Mouse (Mus musculus): Measurements from ENCODE around the gene Smoc2. TPM values are rescaled to one million over a fixed set of nuclear protein-coding genes. Genes with fewer than 3 reads are reported as not detected.
A peak's percentile ranks its signal among the peaks of the same experiment; 100 is the strongest.

The Smoc2 gene
- polyA plus RNA-seq, 1 experiment from 2014 or later: 4.2 TPM

DNA sequence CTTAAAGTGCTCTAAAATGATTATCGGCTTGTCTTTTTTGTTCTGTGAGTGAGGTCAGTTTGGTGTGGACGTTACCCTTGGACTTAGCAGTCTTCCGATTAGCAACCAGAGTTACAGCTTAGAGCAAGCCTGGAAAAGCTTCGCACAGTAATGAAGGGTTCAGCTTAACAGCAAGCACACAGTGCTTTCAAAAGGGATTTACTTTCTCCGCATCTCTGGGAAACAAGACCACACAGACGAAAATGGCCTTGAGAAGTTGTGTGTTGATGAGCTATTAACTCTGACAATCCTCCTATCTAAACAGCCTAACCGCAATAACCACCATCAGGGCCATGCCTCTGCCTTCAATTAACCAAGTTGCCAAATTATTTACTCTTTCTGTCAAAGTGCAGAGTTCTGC is 46.9 kb downstream of the Smoc2 start:
- no peaks in the 10 kb centered on the region for H3K9me3 ChIP-seq
- H3K4me2 ChIP-seq: no peak overlapping the region
- no peaks in the 10 kb centered on the region for H3K36me3 ChIP-seq
- WGBS: 84% methylated on average over 7 of the region's 7 CpGs
- H3K9ac ChIP-seq: no peak overlapping the region
- no peaks in the 10 kb centered on the region for H3K4me1 ChIP-seq (replicated peaks)
- H3K27ac ChIP-seq (replicated peaks): no peak overlapping the region
- ATAC-seq (ENCODE audit: low FRiP score, low read depth): no peak
- H3K4me3 ChIP-seq: no peak overlapping the region
- H3K27me3 ChIP-seq: no peaks in the 10 kb centered on the region

- 47% methylated on average over 9 of the region's 9 CpGs for WGBS
- Histone ChIP-seq H3K9me3 (no peaks in the 10 kb centered on the region), H3K4me2 (no peak overlapping the region), H3K4me1 (replicated peaks) (no peaks in the 10 kb centered on the region), H3K27me3 (no peaks in the 10 kb centered on the region), H3K27ac (replicated peaks) (no peak overlapping the region), H3K9ac (no peak overlapping the region), H3K4me3 (no peak overlapping the region), H3K36me3 (no peaks in the 10 kb centered on the region)
- ATAC-seq (ENCODE audit: low FRiP score, low read depth): no peak
These were observed 48.7 kb downstream of the Smoc2 start for GRCm38 (mm10) chr17:14328037-14328436.

DNA sequence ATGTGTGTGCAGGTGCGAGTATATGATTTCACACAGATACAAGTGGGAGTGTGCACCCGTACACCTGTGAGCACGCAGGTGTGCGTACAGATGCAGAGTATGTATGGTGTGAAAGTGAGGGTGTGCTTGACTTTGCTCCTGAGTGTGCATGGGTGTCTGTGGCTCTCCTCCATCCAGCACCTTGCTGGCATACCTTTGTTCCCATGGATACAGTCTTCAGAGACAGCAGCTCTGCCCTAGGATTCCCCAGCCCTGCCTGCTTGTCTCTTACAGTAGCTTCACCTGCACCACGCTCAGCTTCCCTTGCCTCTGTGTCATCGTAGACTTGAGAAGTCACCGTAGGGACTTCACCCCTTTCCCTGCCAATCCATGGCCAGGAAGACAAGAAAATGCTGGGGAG is 51.2 kb downstream of the Smoc2 start:
- H3K4me1 ChIP-seq (replicated peaks): no peaks in the 10 kb centered on the region
- peak; percentile 30; the same call in 1 of the 2 replicates for ATAC-seq (ENCODE audit: low FRiP score, low read depth)
- H3K36me3 ChIP-seq: no peaks in the 10 kb centered on the region
- no peak overlapping the region for H3K9ac ChIP-seq
- no peak overlapping the region for H3K27ac ChIP-seq (replicated peaks)
- H3K4me2 ChIP-seq: no peak overlapping the region
- no peaks in the 10 kb centered on the region for H3K9me3 ChIP-seq
- H3K4me3 ChIP-seq: no peak overlapping the region
- 93% methylated on average over 7 of the region's 7 CpGs for WGBS
- H3K27me3 ChIP-seq: no peaks in the 10 kb centered on the region

DNA sequence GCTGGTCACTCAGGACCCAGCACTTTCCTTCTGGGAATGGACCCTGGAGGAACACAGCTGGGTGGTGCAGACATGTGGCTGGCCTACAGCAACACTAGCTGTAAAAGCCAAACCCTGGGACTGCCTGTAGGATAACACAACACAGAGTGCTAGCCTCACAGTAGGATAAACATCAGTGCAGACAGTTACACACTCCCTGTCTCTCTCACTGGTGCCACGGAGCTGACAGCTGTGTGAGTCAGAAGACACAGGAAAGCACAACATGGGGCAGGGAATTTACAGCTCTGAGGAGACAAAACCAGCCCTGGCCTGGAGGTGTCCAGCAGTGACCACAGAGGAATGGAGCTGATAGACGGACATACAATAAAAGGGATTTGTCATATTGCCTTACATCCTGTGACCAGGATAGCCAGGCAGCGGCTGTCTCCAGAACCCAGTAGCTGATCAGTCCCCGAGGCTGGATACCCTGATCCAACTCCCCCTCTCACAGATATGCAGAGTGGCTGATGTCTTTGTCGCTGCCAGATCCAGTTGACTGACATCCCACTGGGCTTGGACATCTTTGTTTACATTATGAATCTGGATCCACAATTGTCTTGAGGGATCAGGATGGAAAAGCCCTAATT is 60.7 kb downstream of the Smoc2 start:
- Histone ChIP-seq H3K36me3 (no peaks in the 10 kb centered on the region), H3K9ac (no peak overlapping the region), H3K4me1 (replicated peaks) (0 out of 2 replicates have a peak, but pooled peaks cover 4% of the 10 kb centered on the region), H3K4me2 (no peak overlapping the region), H3K4me3 (no peak overlapping the region), H3K27ac (replicated peaks) (no peak overlapping the region), H3K9me3 (no peaks in the 10 kb centered on the region), H3K27me3 (no peaks in the 10 kb centered on the region)
- WGBS: 37% methylated on average over 5 of the region's 5 CpGs
- peak; percentile 19; the same call in 1 of the 2 replicates for ATAC-seq (ENCODE audit: low FRiP score, low read depth)

- no peak overlapping the region for H3K27ac ChIP-seq (replicated peaks)
- no peaks in the 10 kb centered on the region for H3K27me3 ChIP-seq
- no peak overlapping the region for H3K4me3 ChIP-seq
- 0 out of 2 replicates have a peak, but pooled peaks cover 4% of the 10 kb centered on the region for H3K4me1 ChIP-seq (replicated peaks)
- H3K36me3 ChIP-seq: no peaks in the 10 kb centered on the region
- 80% methylated on average over 2 of the region's 2 CpGs for WGBS
- no peak overlapping the region for H3K9ac ChIP-seq
- no peak for ATAC-seq (ENCODE audit: low FRiP score, low read depth)
- no peak overlapping the region for H3K4me2 ChIP-seq
- no peaks in the 10 kb centered on the region for H3K9me3 ChIP-seq
These were observed 61.4 kb downstream of the Smoc2 start for GRCm38 (mm10) chr17:14340736-14341135.

DNA sequence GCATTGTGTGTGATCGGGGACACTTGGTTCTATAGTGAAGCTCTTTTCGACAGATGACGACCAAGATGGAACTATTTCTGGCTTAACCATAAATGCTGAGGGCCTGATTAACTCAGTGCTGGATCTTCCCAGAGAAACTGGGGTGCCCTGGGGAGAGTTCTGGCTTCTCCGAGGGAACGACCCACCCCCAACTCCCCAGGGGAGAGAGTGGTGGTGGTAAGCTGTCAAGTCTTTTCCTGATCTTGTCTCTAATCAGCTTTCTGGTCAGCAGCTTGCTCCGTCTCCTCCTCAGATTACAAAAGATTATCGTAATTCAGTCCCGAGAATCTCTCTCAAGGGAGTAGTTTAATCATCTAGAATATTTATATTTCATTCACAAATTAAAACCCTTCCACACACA is 63.2 kb downstream of the Smoc2 start:
- H3K4me1 ChIP-seq (replicated peaks): 0 out of 2 replicates have a peak, but pooled peaks cover 4% of the 10 kb centered on the region
- H3K9me3 ChIP-seq: no peaks in the 10 kb centered on the region
- 59% methylated on average over 8 of the region's 8 CpGs for WGBS
- no peak overlapping the region for H3K27ac ChIP-seq (replicated peaks)
- H3K36me3 ChIP-seq: no peaks in the 10 kb centered on the region
- H3K4me2 ChIP-seq: no peak overlapping the region
- no peak overlapping the region for H3K4me3 ChIP-seq
- ATAC-seq (ENCODE audit: low FRiP score, low read depth): no peak
- H3K27me3 ChIP-seq: no peaks in the 10 kb centered on the region
- H3K9ac ChIP-seq: no peak overlapping the region

DNA sequence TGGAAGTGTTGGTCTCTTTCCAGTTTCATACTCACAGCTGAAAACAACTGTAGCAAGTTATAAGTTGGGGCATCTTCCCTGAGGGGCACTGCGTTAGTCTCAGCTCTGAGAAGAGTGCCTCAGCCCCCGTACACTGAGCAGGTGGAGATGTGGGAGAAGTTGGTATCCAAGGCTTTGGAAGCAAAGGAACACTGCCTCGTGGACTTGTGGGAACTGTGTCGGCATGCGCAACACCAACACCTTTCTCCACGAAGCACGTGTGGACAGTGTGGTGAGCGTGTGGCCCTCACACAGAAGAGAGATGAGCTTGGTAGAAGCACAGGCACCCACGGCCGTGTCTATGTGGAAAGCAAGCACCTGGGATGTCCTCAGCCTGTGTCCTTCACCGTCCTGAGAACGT is 64.1 kb downstream of the Smoc2 start:
- 91% methylated on average over 12 of the region's 12 CpGs for WGBS
- Histone ChIP-seq H3K4me3 (no peak overlapping the region), H3K27me3 (no peaks in the 10 kb centered on the region), H3K4me2 (no peak overlapping the region), H3K27ac (replicated peaks) (no peak overlapping the region), H3K4me1 (replicated peaks) (0 out of 2 replicates have a peak, but pooled peaks cover 4% of the 10 kb centered on the region), H3K9me3 (no peaks in the 10 kb centered on the region), H3K36me3 (no peaks in the 10 kb centered on the region), H3K9ac (no peak overlapping the region)
- no peak for ATAC-seq (ENCODE audit: low FRiP score, low read depth)

GRCm38 (mm10) chr17:14345556-14345955 is 66.2 kb downstream of the Smoc2 start:
- Histone ChIP-seq H3K9me3 (no peaks in the 10 kb centered on the region), H3K27me3 (no peaks in the 10 kb centered on the region), H3K27ac (replicated peaks) (no peak overlapping the region), H3K4me2 (no peak overlapping the region), H3K4me3 (no peak overlapping the region), H3K4me1 (replicated peaks) (0 out of 2 replicates have a peak, but pooled peaks cover 2% of the 10 kb centered on the region), H3K9ac (no peak overlapping the region), H3K36me3 (no peaks in the 10 kb centered on the region)
- 77% methylated on average over 4 of the region's 4 CpGs for WGBS
- ATAC-seq (ENCODE audit: low FRiP score, low read depth): no peak

DNA sequence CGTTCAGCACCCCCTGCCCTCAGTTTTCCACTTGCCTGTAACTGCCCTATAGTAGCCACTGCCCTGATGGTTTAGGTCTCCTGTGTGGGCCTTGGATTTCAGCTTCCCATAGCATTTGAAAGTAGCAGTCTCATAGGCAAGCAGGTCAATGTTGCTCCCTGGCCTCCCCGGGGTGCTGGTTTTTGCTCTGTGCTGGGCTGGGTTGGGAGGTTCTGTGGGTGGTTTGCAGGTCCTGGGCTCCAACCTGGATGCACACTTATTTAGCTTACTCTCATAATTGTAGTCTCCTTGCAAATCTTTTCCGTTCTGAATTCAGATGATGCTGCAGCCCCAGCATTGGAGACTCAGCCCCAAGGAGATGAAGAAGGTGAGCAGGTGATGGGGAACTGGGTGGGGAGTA is 67.6 kb downstream of the Smoc2 start:
- WGBS: 96% methylated on average over 3 of the region's 3 CpGs
- ATAC-seq (ENCODE audit: low FRiP score, low read depth): no peak

GRCm38 (mm10) chr17:14349086-14349814 is 69.9 kb downstream of the Smoc2 start:
- Histone ChIP-seq H3K36me3 (no peaks in the 10 kb centered on the region), H3K27me3 (no peaks in the 10 kb centered on the region), H3K27ac (replicated peaks) (no peak overlapping the region), H3K4me3 (no peak overlapping the region), H3K9ac (no peak overlapping the region), H3K4me1 (replicated peaks) (no peaks in the 10 kb centered on the region), H3K9me3 (no peaks in the 10 kb centered on the region), H3K4me2 (no peak overlapping the region)
- 87% methylated on average over 6 of the region's 6 CpGs for WGBS
- no peak for ATAC-seq (ENCODE audit: low FRiP score, low read depth)

More for the DNA sequence above, 67.6 kb downstream of the Smoc2 start:
- Histone ChIP-seq H3K4me3 (no peak overlapping the region), H3K27ac (replicated peaks) (no peak overlapping the region), H3K36me3 (no peaks in the 10 kb centered on the region), H3K4me2 (no peak overlapping the region), H3K27me3 (no peaks in the 10 kb centered on the region), H3K9ac (no peak overlapping the region), H3K9me3 (no peaks in the 10 kb centered on the region), H3K4me1 (replicated peaks) (no peaks in the 10 kb centered on the region)

GRCm38 (mm10) chr17:14353219-14354079 is 74.1 kb downstream of the Smoc2 start:
- 89% methylated on average over 10 of the region's 10 CpGs for WGBS
- Histone ChIP-seq H3K4me3 (no peak overlapping the region), H3K27me3 (no peaks in the 10 kb centered on the region), H3K27ac (replicated peaks) (no peak overlapping the region), H3K4me1 (replicated peaks) (no peaks in the 10 kb centered on the region), H3K36me3 (no peaks in the 10 kb centered on the region), H3K9ac (no peak overlapping the region), H3K9me3 (no peaks in the 10 kb centered on the region), H3K4me2 (no peak overlapping the region)
- no peak for ATAC-seq (ENCODE audit: low FRiP score, low read depth)

DNA sequence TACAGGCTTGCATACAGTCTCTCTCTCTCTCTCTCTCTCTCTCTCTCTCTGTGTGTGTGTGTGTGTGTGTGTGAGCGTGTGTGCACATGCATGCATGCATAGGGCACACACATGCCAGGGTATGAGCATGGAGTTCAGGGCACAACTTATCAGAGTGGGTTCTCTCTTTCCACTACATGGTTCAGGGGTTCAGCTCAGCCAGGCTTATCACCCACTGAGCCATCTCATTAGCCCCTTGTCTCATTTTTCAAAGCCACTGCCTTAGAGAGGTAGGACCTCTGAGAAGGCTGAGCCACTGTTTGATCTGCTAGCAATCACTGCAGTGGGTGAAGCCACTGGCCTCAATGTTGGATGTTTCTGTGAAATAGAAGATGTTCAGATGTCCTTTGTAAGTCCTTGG is 82.2 kb downstream of the Smoc2 start:
- no peak overlapping the region for H3K4me2 ChIP-seq
- no peak overlapping the region for H3K4me3 ChIP-seq
- no peaks in the 10 kb centered on the region for H3K27me3 ChIP-seq
- no peaks in the 10 kb centered on the region for H3K4me1 ChIP-seq (replicated peaks)
- H3K36me3 ChIP-seq: no peaks in the 10 kb centered on the region
- ATAC-seq (ENCODE audit: low FRiP score, low read depth): no peak
- H3K9me3 ChIP-seq: no peaks in the 10 kb centered on the region
- WGBS: 100% methylated on average over 1 of the region's 1 CpGs
- H3K27ac ChIP-seq (replicated peaks): no peak overlapping the region
- H3K9ac ChIP-seq: no peak overlapping the region
